Mouse (Mus musculus): ENCODE data around the gene Stau1.
"Not testable (repeated sequence)": the region's sequence is repeated elsewhere in the genome, so short reads cannot be mapped to it uniquely, and the experiment has no call there.

Gene Stau1

GRCm38 (mm10) chr2:166995796-166996532 lies at the start of gene Stau1:
Gene Stau1 (minus strand): TSS chr2:166996299.
- ATAC-seq (ENCODE audit: low TSS enrichment) = peak; percentile 97

DNA sequence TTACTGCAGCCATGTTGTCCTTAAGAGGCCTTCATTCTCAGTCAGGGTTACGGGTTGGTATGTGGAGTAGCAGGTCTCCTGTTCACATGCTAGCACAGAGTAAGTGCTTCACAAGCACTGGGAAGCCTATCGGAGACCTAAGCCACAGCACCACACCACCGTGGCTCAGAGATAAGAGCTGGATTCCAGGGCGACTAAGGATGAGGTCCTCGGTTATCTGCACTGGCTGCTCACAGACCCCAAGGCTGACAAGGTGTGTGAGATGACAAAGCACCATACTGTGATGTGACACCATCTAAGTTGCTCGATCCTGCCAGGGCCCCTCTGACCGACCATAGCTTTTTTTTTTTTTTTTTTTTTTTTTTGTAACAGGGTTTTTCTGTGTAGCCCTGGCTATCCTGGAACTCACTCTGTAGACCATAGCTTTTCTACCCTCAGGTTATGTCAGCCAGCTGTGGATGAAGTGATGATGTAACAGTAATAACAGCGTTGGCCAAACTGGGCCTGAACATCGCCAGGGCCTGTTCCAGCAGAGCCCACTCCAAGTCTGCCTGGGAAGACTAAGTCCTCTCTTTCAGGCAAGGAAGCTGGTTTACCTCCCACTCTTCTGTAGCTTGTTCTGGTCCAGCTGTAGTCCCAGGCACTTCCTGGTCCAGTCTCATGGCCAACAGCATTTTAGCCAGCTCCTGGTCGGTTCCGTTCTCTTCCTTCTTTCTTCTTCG lies 47.5 kb upstream of the Stau1 start:
- ATAC-seq (ENCODE audit: low TSS enrichment) = no peak

- ATAC-seq (ENCODE audit: low TSS enrichment) = no peak
Measured at GRCm38 (mm10) chr2:167039386-167039785, 43.3 kb upstream of the Stau1 start.

- no peak for ATAC-seq (ENCODE audit: low TSS enrichment)
Measured at GRCm38 (mm10) chr2:167038716-167039115, 42.6 kb upstream of the Stau1 start.

GRCm38 (mm10) chr2:167038297-167038696 lies 42.2 kb upstream of the Stau1 start:
- ATAC-seq (ENCODE audit: low TSS enrichment) = no peak

DNA sequence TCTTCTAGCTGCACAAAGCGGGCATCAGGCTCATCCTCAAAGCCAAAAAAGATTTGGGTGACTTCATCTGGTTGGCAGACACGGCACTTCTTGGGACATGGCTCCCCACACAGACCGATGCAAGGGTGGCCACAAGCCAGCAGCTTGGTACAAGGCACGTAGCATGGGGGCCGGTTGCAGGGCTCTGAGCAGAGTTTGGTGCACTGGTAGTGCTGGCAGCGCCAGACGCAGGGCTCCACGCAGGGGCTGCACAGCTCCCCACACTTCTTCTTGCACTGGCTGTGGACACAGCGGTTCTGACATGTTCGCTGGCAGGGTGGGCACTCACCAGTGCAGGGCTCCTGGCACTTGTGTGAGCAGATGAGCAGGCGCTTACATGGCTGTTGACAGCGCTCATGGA lies 41.6 kb upstream of the Stau1 start:
- peak; percentile 34 for ATAC-seq (ENCODE audit: low TSS enrichment)

DNA sequence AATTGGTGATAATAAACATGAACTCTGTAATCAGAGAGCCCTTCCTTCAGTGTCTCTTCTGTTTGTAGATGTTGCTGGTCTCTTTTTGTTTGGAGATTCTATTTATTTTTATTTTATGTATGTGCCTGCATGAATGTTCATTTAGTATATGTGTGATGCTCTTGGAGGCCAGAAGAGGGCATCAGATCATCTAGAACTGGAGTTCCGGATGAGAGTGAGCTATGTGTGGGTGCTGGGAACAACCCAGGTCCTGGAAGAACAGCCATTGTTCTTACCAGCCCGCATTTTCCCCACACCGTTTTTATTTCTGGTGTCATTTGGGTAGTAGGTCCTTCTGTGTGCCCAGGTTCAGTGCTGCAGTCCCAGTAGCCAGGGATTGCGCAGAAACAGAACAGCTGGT lies 34.4 kb upstream of the Stau1 start:
- ATAC-seq (ENCODE audit: low TSS enrichment) = no peak

DNA sequence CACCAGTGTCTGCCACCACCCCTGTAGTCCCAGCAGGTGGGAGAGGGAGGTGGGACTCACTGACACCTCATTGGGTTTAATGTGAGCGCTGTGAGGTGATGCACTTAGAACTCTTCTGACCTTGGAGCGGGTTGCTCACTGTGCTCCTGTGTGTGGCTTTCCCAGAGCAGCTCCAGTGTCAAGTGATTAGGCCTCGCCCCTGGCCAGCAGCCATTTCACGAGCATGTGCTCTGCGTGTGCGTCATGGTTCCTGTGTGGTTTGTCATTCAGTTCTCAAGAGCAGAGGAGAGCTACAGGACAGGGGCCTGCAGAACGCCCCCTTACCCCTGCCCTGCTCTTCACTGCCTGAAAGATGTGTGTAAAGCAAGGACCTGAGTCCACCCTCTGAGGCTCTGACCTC lies 32.5 kb upstream of the Stau1 start:
- no peak for ATAC-seq (ENCODE audit: low TSS enrichment)

DNA sequence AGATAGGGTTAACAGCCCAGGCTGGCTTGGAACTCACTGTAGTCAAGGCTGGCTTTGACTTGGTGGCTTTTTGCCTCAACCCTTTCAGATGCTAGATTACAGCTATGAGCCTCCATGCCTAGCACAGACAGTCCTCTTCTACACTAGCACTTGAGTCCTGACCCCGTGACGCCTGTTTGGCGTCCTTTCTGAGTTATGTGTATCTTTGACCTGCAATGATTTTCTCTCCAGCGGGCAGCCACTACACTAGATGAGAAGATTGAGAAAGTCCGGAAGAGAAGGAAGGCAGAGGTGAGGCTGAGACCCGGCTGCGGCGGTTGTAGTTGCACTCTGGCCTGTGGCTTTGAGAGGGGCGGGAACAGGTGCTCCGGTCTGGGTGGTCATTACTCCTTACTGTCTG lies 23.3 kb upstream of the Stau1 start:
- no peak for ATAC-seq (ENCODE audit: low TSS enrichment)

DNA sequence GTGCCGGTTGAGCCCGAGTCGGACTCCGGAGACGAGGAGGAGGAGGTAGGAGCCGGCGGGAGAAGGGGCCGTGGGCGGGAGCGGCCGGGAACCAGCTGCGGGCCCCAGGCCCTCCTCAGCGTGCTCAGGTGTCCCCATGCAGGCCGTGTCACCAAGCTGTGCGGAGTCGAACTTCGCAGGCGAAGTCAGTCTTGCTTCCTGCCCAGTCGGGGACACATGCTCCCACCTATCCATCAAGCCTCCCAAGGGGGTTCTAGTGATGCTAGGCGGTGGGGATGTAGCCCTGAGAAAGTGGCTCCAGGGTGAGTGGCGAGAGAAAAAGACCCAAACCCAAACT lies 19.3 kb upstream of the Stau1 start:
- peak; percentile 54; the same call in 1 of the 2 replicates for ATAC-seq (ENCODE audit: low TSS enrichment)

DNA sequence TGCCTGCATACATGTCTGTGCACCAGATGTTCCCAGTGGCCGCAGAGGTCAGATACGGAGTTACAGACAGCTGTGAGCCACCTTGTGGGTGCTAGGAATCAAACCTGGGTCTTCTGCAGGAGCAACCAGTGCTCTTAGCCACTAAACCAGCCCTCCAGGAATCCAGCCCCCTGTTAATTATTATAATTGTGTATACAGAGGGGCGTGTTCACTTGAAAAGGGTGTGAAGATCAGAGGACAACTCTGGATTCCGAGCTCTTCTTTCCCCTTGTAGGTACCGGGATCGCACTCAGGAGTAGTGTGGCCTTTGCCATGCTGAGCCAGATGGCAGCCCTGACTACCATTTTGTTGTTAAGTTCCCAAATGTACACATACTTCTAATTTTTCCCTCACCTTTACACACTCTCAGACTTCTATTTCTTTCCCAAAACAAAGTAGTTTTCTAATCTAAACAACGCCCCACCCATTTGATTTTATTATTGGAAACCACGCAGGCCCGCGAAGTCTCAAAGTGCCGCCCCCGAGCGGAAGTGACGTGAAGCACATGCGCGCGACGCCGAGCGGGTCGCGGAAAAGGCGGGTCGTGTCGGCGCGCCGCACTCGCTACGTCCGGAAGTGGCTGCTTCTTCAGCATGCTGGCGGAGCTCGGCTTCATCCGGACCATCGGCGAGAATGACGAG lies 18.7 kb upstream of the Stau1 start, which contains the start of gene Ddx27:
Gene Ddx27, plus strand, starts transcription at position 492 of the 680 bp plus-strand sequence.
- peak; percentile 84 for ATAC-seq (ENCODE audit: low TSS enrichment)

- no peak for ATAC-seq (ENCODE audit: low TSS enrichment)
Measured at GRCm38 (mm10) chr2:167010546-167010945, 14.4 kb upstream of the Stau1 start.

GRCm38 (mm10) chr2:167009483-167009882 lies 13.4 kb upstream of the Stau1 start:
- no peak for ATAC-seq (ENCODE audit: low TSS enrichment)

- ATAC-seq (ENCODE audit: low TSS enrichment) = not testable (repeated sequence)
Measured at GRCm38 (mm10) chr2:167007565-167007964, 11.5 kb upstream of the Stau1 start.

DNA sequence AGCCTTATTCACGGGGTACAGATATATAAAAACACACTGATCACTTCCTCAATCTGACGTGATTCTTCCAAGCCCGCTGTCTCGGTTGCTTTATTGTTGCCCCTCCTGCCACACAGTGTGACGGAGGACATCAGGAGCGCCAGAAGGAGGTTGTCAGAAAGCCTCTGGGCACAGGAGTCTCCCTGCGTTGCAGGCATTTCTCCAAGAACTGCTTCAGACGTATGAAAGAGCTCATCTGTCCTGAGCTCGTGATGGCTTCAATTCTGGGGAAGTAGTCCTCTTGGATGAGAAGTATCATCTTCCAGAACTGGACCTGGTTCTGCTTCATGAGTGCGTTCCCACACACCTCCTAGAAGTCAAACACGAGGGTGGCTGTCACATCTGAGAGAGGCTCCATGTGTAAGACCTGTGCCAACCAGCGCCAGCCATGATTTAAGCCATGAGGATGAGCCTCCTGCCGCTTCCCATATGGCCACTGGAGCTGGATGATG lies 10.9 kb upstream of the Stau1 start:
- no peak for ATAC-seq (ENCODE audit: low TSS enrichment)

- ATAC-seq (ENCODE audit: low TSS enrichment) = no peak
Measured at GRCm38 (mm10) chr2:167006355-167006754, 10.3 kb upstream of the Stau1 start.

DNA sequence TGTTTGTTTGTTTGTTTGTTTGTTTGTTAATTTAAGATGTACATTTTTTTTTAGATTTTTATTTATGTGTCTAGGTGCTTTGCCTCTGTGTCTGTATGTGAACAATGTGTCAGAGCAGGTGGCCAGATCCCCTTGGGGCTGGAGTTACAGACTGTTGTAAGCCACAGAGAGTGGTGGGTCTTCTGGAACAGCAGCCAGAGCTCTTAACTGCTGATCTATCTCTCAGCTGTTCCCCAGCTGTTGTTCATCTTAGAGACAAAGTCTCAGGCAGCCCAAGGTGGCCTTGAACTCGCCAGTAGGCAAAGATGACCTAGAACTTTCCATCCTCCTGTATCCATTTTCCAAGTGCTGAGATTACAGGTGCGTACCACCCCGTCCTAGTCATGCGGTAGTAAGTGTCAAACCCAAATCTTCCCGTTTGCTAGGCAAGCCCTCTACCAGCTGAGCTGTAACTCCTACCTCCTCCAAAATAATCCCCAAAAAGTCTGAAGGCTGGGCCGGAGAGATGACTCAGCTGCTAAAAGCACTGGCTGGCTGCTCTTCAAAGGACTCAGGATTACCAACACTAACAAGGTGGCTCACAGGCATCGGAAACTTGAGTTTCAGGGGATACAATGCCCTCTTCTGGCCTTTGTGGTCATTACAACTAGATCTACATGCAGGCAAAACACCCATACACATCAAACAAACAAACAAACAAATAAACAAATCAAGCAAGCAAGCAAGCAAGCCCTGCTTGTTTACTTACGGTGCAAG lies 8.2 kb upstream of the Stau1 start:
- peak; percentile 98 for ATAC-seq (ENCODE audit: low TSS enrichment)

GRCm38 (mm10) chr2:167001486-167001885 lies 5.4 kb upstream of the Stau1 start:
- ATAC-seq (ENCODE audit: low TSS enrichment) = no peak

- ATAC-seq (ENCODE audit: low TSS enrichment) = peak; percentile 45
Measured at GRCm38 (mm10) chr2:166996533-166996894, 415 bp upstream of the Stau1 start.

DNA sequence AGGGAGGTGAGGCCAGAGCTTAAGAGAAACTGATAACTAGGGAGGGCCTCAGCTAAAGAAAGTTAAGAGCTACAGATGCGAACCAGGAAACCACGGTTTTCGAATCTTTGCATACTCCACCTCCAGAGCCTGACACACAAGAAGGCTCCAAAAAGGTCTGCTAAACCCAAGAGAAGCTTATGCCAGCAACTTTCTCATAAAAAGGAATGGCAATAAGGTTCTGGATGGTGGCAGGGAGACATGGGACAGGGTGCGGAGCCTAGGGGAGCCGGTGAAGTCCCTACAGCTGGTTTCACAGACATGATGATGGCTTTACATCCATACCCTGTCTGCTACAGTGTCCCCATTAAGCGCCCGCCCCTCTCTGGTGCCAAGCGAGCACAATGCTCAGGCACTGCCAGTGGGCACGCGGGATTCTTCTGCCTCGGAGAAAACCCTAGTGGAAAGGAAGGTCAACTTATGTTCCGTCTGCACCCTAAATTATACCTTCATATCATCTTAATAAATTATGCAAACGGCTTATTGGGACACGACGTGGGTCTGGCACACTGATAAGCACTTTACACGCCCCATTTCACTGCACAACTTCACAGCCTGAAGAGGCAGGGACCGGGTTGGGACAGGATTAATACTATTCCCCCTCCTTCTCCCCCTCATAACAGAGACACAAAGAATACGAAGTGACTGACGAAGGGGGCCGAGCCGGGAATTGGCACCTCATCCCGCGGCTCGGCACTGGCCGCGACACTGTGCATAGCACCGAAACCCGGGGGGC lies 891 bp downstream of the Stau1 start:
- peak; percentile 17; the same call in 1 of the 2 replicates for ATAC-seq (ENCODE audit: low TSS enrichment)

DNA sequence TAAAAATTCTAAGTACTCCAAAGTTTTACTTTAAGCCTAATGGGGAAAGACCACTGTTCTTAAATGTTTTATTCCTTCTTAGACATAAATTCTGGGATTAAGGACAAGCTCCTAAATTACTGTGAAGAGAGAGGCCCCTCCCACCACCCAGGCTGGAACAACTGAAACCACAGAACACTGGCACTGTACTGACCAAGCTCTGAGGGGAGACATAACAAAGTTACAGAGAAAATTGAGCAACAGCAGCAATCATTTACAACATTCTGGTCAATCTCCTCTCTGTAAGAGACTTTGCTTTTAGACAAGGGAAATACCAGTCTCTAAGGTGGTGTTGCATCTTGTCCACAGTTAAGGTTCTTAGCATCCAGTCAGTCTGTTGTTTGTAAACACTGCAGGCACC lies 4.2 kb downstream of the Stau1 start:
- no peak for ATAC-seq (ENCODE audit: low TSS enrichment)

Data from frontal cortex, adult (tissue).